Mouse (Mus musculus): ENCODE results near the gene Olfr1048. TPM values are rescaled to one million over a fixed set of nuclear protein-coding genes. Genes with fewer than 3 reads are reported as not detected.

Olfr1048 gene
- polyA plus RNA-seq, 1 experiment from 2014 or later, result not detected

Other genes with a start within 250 kb of the Olfr1048 start
- gene Olfr1031, start 250.0 kb downstream of the Olfr1048 start, polyA plus RNA-seq (2014; fragmentation: Nextera tagmentation; extraction: Ambion mirVana), result not detected in 2 replicates
- gene Olfr1032, start 234.7 kb downstream of the Olfr1048 start, polyA plus RNA-seq (2014; fragmentation: Nextera tagmentation; extraction: Ambion mirVana), result not detected in 2 replicates
- gene Olfr1033, start 219.7 kb downstream of the Olfr1048 start, polyA plus RNA-seq (2014; fragmentation: Nextera tagmentation; extraction: Ambion mirVana), result not detected in 2 replicates
- gene Olfr1034, start 194.4 kb downstream of the Olfr1048 start, polyA plus RNA-seq (2014; fragmentation: Nextera tagmentation; extraction: Ambion mirVana), result not detected in 2 replicates
- not detected in 2 replicates for gene Olfr1036, start 166.3 kb downstream of the Olfr1048 start, polyA plus RNA-seq (2014; fragmentation: Nextera tagmentation; extraction: Ambion mirVana)
- gene Olfr1037, start 152.9 kb downstream of the Olfr1048 start, polyA plus RNA-seq (2014; fragmentation: Nextera tagmentation; extraction: Ambion mirVana), result not detected in 2 replicates
- gene Olfr1039, start 104.4 kb downstream of the Olfr1048 start, polyA plus RNA-seq (2014; fragmentation: Nextera tagmentation; extraction: Ambion mirVana), result not detected in 2 replicates
- gene Olfr1040, start 93.6 kb downstream of the Olfr1048 start, polyA plus RNA-seq (2014; fragmentation: Nextera tagmentation; extraction: Ambion mirVana), result not detected in 2 replicates
- gene Olfr1042, start 78.5 kb downstream of the Olfr1048 start, polyA plus RNA-seq (2014; fragmentation: Nextera tagmentation; extraction: Ambion mirVana), result not detected in 2 replicates
- not detected in 2 replicates for gene Olfr1043, start 72.8 kb downstream of the Olfr1048 start, polyA plus RNA-seq (2014; fragmentation: Nextera tagmentation; extraction: Ambion mirVana)
- not detected in 2 replicates for gene Olfr1044, start 62.5 kb downstream of the Olfr1048 start, polyA plus RNA-seq (2014; fragmentation: Nextera tagmentation; extraction: Ambion mirVana)
- gene Olfr52, start 54.6 kb downstream of the Olfr1048 start, polyA plus RNA-seq (2014; fragmentation: Nextera tagmentation; extraction: Ambion mirVana), result not detected in 2 replicates
- not detected in 2 replicates for gene Olfr1045, start 37.3 kb downstream of the Olfr1048 start, polyA plus RNA-seq (2014; fragmentation: Nextera tagmentation; extraction: Ambion mirVana)
- not detected in 2 replicates for gene Olfr1046, start 21.0 kb downstream of the Olfr1048 start, polyA plus RNA-seq (2014; fragmentation: Nextera tagmentation; extraction: Ambion mirVana)
- gene Olfr1047, start 8.9 kb downstream of the Olfr1048 start, polyA plus RNA-seq (2014; fragmentation: Nextera tagmentation; extraction: Ambion mirVana), result not detected in 2 replicates
- not detected in 2 replicates for gene Olfr1049, start 18.0 kb upstream of the Olfr1048 start, polyA plus RNA-seq (2014; fragmentation: Nextera tagmentation; extraction: Ambion mirVana)
- not detected in 2 replicates for gene Olfr1051, start 38.8 kb upstream of the Olfr1048 start, polyA plus RNA-seq (2014; fragmentation: Nextera tagmentation; extraction: Ambion mirVana)
- gene Olfr1052, start 52.2 kb upstream of the Olfr1048 start, polyA plus RNA-seq (2014; fragmentation: Nextera tagmentation; extraction: Ambion mirVana), result not detected in 2 replicates
- gene Olfr1053, start 75.0 kb upstream of the Olfr1048 start, polyA plus RNA-seq (2014; fragmentation: Nextera tagmentation; extraction: Ambion mirVana), result not detected in 2 replicates
- gene Olfr1054, start 95.1 kb upstream of the Olfr1048 start, polyA plus RNA-seq (2014; fragmentation: Nextera tagmentation; extraction: Ambion mirVana), result not detected in 2 replicates
- gene Olfr1055, start 110.0 kb upstream of the Olfr1048 start, polyA plus RNA-seq (2014; fragmentation: Nextera tagmentation; extraction: Ambion mirVana), result not detected in 2 replicates
- not detected in 2 replicates for gene Olfr1056, start 122.2 kb upstream of the Olfr1048 start, polyA plus RNA-seq (2014; fragmentation: Nextera tagmentation; extraction: Ambion mirVana)
- not detected in 2 replicates for gene Olfr1057, start 138.1 kb upstream of the Olfr1048 start, polyA plus RNA-seq (2014; fragmentation: Nextera tagmentation; extraction: Ambion mirVana)
- not detected in 2 replicates for gene Olfr1058, start 148.3 kb upstream of the Olfr1048 start, polyA plus RNA-seq (2014; fragmentation: Nextera tagmentation; extraction: Ambion mirVana)
- not detected in 2 replicates for gene Olfr1061, start 173.8 kb upstream of the Olfr1048 start, polyA plus RNA-seq (2014; fragmentation: Nextera tagmentation; extraction: Ambion mirVana)
- gene Olfr1062, start 186.5 kb upstream of the Olfr1048 start, polyA plus RNA-seq (2014; fragmentation: Nextera tagmentation; extraction: Ambion mirVana), result not detected in 2 replicates
- gene Olfr1065, start 210.3 kb upstream of the Olfr1048 start, polyA plus RNA-seq (2014; fragmentation: Nextera tagmentation; extraction: Ambion mirVana), result not detected in 2 replicates
- gene Olfr1066, start 216.0 kb upstream of the Olfr1048 start, polyA plus RNA-seq (2014; fragmentation: Nextera tagmentation; extraction: Ambion mirVana), result not detected in 2 replicates
- gene Olfr228, start 247.1 kb upstream of the Olfr1048 start, polyA plus RNA-seq (2014; fragmentation: Nextera tagmentation; extraction: Ambion mirVana), result not detected in 2 replicates